Mouse (Mus musculus) heart, adult 2 months (tissue): Measurements from ENCODE around the gene Mon2.

Experiments used
- CTCF ChIP-seq: fragments of 200-600 bp; IDR thresholded peaks from 2 replicates; pipeline ENCODE4 v1.8.1; 2022; ENCODE audit warnings: antibody characterized with exemption, mild to moderate bottlenecking, moderate library complexity
- POLR2A ChIP-seq: fragments of 200-500 bp; IDR thresholded peaks from 2 replicates; pipeline ENCODE4 v1.6.1; 2011; ENCODE audit warnings: mild to moderate bottlenecking, low read depth, low read length, control low read depth; ENCODE audit not compliant: insufficient read depth

- no peak for TF ChIP-seq POLR2A
- no peak for TF ChIP-seq CTCF
Observed at GRCm38 (mm10) chr10:122953576-122953975, 122.7 kb downstream of the Mon2 start.
